ENCODE assay signal across 22 mouse cellular contexts in the genomic region with DNA sequence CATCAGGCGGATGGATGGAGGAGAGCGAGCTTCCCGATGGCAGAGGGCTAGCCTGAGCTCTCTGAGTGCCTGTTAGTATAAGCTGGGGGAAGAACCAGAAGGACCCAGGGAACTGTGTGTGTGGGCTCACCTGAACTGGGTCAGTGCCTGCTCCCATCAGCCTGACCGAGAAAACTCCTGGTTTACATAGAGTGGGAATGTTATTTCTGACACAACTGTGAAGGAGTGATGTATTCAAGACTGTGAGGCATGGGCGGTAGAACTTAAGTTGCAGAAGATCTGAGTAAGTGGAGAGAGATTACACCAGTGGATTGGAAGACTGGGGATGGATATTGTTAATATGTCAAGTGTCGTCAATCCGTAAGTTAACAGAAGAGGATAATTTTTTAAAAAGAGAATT. TPM values are rescaled to one million over a fixed set of nuclear protein-coding genes. Genes with fewer than 3 reads are reported as not detected.
DNase-seq lines count a peak whose midpoint lies in the region; ATAC-seq lines count a peak whose summit lies in the region.
"Had no signal": no experiment of that assay in that cellular context is flagged by ENCODE, and none has a peak within 500 bp of the region (broad histone marks: within the 10 kb centered on the region; RNA-seq: fewer than 3 reads in every experiment).

No protein-coding gene starts in this region.

- peak; percentile 89 for ATAC-seq in frontal cortex, adult (ENCODE audit: low TSS enrichment)
- ATAC-seq: activated CD4-positive, CD25-positive, alpha-beta regulatory T cell, adult 4 months; CD4-positive, CD25-positive, alpha-beta regulatory T cell, adult 4 months; Patski had no signal

- DNase-seq in frontal cortex, adult 2 months (ENCODE audit: extremely low spot score in 1 of 2, low spot score in 1 of 2) = no peak
- peak; percentile 48 for DNase-seq in right cerebral cortex, adult 18-20 months
- no peak for DNase-seq in right cerebral cortex, postnatal 14 days
- DNase-seq in brain, adult 2 months (ENCODE audit: low read depth, low spot score) = peak; percentile 55
- no peak for DNase-seq in cerebellum, adult 18-20 months
- DNase-seq: adrenal gland, adult 2 months; adrenal gland, adult 8-10 months; adrenal gland, postnatal 10 days; adrenal gland, postnatal 14 days; adrenal gland, postnatal 25 days; adrenal gland, postnatal 36 days; B cell, adult 2 months; cerebellum, adult 11 months; cerebellum, adult 11-12 months; cerebellum, adult 2 months; cerebellum, adult 8-10 months had no signal

RNA-seq across cellular contexts. Expression of a gene that starts 11.8 kb away (rescaled TPM):
- 354 and 368 TPM in 2 replicates for polyA plus RNA-seq in frontal cortex, adult 2 months (2012; rRNA removed)
- polyA plus RNA-seq: activated CD4-positive, CD25-positive, alpha-beta regulatory T cell, adult 4 months; C2C12; CD4-positive, CD25-positive, alpha-beta regulatory T cell, adult 4 months; G1E had no signal

RNA-seq across cellular contexts. Expression of a gene that starts 26.1 kb away (rescaled TPM):
- polyA plus RNA-seq in frontal cortex, adult 2 months (2012; rRNA removed) = 30.3 and 30.5 TPM in 2 replicates

RNA-seq across cellular contexts. Expression of a gene that starts 60.0 kb away (rescaled TPM):
- polyA plus RNA-seq in frontal cortex, adult 2 months (2012; rRNA removed) = 343 and 355 TPM in 2 replicates

Comparison
In these comparisons a context has a peak if more than half of its experiments do, and no peak if none do; other contexts are left out.
1. DNase-seq: peak in right cerebral cortex, adult 18-20 months (single experiment) and brain, adult 2 months (single experiment); none in frontal cortex, adult 2 months (0 of 2), right cerebral cortex, postnatal 14 days (single experiment) and cerebellum, adult 18-20 months (0 of 2).